Mouse (Mus musculus) frontal cortex, postnatal 10 days (tissue): ENCODE data around the gene Ociad2.
"Not testable (repeated sequence)": the region's sequence is repeated elsewhere in the genome, so short reads cannot be mapped to it uniquely, and the experiment has no call there.

Source experiments
- DNase-seq, 2 experiments: peaks; one replicate each; pipeline ENCODE4 v3.0.0; 2022; ENCODE audit warnings: low spot score in 2 of 2, mixed read lengths in 1 of 2

Gene Ociad2

DNA sequence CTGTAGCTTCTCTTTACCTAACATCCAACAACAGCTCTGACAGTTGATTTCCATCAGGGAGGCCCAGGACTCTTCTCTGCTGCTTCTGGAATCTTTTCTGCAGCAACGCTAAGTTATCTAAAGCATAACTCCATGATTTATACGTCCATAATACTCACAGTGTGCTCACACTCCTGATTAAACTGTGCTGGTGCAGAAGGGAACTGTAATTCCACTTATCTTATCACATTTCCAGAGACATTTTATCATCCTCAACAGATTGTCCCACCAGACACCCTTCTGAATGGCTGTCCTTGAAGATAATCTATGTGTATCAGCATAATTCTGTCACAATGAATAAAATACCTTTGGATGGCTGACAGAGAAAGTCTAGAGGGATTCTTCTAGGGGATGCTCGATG, 13.2 kb upstream of the Ociad2 start:
- no peak for DNase-seq

GRCm38 (mm10) chr5:73353519-73353918, 12.7 kb upstream of the Ociad2 start:
- no peak for DNase-seq

DNA sequence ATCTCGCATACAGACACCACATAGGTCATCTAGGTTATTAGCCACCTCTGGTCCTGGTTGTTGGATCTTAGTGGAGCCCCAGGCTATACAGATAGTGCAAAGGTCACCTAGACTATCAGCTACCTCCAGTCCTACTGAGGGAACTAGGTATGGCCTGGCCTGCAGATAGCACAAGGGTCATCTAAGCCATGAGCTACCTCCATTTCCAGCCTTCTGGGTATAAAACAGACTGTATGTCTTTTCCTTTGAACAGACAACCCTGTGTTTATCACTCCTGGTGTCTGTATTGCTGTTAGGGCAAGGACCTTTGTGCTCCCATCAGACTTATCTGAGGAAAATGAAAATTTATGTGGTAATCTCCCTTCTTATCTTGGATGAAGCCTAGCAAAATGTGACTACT, 11.0 kb upstream of the Ociad2 start:
- no peak for DNase-seq

- no peak for DNase-seq
Observed at GRCm38 (mm10) chr5:73349514-73349913, 8.7 kb upstream of the Ociad2 start.

DNA sequence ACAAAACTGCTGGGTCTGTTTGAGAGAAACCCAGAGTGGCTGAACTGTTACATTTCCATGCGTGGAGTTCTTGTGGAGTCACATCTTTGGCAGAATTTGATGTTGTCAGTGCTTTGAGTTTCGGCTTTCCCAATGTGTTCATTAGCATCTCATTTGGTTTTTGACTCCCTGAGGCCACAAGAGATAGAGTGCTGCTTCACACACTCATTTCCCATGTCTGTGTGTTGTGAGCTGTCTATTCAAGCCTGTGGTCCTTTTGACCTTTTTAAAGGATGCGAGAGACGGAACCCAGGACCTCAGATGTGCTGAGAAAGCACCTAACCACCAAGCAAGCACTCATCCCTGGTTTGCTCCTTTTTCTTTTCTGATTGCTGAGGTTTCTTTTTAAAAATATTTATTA, 4.4 kb upstream of the Ociad2 start:
- no peak for DNase-seq

DNA sequence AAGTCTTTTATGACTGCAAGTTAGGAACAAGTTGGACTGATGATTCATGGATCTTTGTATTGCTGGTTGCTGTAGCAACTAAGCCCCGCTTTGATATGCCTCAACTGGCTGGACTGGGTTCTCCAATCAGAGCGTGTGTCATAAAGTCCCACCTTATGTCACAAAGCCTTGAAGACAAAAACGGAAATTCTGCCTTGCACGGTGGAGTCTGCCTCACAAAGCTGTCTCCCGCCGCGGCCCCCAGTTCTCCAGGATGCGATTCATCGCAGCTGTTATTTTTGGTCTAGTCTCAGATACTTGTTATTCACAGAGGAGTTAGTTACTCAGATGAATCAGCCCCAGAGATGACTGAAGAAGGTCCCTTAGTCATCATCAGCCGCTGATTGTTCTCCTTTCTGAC, 3.5 kb upstream of the Ociad2 start:
- peak; percentile 56 to 76 for DNase-seq

DNA sequence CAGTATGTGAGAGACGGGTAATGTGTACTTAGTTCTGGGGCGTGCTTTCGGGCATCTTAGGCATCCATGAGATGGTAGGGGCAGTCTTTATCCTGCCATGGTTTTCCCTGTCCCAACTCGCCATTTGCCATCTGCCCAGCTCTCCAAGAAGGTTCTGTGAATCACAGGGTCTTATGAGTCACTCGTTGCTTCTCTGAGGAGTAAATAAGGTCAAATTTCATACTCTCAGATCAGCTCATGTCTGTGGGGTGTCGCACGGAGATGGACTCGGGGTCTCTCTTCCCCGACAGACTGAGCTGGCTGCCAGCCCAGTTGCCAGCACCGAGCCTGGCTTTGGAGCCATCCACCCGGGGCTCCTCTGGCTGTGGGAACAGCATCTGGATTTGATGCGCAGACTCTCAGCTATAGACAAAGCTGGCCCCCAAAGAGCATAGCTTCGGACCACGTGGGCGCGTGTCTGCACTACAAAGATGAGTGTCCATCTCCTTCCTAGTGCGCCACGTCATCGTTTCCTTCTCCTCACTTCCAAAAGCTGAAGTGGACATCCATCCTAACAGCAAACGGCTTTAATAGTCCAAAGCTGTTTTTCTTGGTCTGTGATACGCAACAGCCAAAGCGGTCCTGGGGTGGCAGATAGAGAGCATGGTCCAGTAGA, 2.0 kb upstream of the Ociad2 start:
- no peak for DNase-seq

DNA sequence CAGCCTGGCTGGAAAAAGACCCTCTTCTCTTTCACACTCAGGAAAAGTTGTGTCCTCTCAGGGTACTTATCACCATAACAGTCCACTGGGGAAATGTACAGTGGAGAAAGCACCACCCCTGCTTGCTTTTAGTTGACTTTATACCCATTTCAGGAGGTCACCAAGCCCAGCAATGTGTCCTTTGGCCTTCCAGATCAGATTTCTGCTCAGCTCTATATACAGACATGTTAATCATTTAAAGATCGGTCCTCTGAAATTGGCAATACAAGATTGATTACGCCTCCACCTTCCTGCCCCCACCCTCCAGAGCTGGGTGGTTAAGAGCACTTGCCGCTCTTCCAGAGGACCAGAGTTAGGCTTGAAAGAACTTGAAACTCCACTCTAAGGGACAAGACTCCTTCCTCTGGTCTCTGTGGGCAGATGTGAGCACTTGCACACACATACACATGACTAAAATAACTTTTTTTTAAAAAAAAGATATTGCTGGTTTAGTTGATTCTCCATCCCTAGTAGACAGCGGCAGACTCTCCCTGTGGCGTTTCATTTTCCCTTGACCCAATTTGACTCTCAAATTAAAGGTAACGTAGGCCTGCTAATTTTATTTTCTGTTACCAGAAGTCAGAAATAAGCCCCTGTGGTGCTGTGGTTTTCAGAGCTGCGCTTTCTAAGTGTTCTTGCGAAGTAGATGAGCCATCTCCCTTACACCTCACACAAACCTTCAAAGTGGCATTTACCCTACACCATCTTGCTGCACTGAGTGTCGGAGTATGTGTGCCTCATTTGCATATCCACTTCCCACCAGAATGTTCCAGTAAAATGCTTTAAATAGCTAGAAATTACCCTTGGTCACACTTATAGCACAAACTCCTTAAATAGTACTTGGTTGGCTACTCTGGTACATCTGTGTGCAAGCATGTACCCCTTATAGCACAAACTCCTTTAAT, 777 bp downstream of the Ociad2 start:
- no peak for DNase-seq

GRCm38 (mm10) chr5:73338832-73339163, 2.0 kb downstream of the Ociad2 start:
- no peak for DNase-seq

- DNase-seq: peak; percentile 41 to 54
Observed at GRCm38 (mm10) chr5:73337961-73338831, 2.6 kb downstream of the Ociad2 start.

GRCm38 (mm10) chr5:73336448-73336847, 4.4 kb downstream of the Ociad2 start:
- DNase-seq: no peak

GRCm38 (mm10) chr5:73331002-73331401, 9.8 kb downstream of the Ociad2 start:
- no peak for DNase-seq

GRCm38 (mm10) chr5:73324526-73325170, 16.2 kb downstream of the Ociad2 start:
- no peak for DNase-seq

DNA sequence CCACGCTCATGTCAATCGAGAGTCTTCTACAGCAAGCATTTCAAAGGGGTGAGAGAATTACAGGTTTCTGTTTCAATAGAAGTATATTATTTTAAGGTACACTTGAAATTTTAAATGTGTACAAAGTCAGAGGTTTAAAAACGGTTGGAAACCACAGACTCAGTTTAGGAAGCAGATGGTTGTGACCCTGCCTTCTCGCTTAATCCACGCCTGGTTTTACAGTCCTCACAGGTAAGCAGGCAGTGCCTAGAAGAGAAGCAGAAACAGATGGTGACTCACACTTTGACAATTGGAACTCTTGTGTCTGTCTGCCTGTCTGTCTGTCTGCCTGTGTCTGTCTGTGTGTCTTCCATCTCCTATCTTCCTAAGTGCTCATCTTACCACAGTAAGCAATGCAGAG, 17.2 kb downstream of the Ociad2 start:
- DNase-seq: no peak

DNA sequence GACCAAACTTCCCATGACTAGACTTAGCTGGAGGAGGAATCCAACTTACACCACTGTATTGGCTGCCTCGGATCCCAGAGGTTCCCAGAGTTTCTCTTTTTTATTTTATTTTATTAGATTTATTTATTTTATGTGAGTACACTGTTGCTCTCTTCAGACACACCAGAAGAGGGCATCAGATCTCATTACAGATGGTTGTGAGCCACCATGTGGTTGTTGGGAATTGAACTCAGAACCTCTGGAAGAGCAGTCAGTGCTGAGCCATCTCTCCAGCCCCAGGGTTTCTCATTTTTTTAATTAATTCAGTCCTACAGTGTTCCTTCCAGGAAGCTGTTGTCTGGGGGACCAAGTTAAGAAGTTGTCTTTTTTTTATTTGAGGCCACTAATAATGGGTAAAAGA, 18.1 kb downstream of the Ociad2 start:
- not testable (repeated sequence) for DNase-seq

DNA sequence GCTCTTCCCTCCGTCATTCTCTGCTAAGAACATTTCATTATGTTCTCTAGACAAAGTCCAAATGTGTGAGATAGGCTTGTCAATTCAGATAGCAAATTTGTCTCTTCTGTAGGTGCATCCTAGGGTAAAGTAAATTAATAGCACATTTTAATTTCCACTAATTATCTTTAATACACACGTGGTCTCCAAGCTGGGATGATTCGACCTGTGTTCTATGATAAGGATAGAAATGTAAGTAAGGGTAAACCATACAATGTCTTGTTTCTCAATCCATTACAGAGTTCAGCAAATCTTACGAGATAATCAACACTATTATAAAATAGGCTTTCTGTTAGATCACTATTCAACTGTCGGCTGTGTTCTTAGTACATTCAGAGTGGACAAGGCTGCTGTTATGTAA, 21.5 kb downstream of the Ociad2 start:
- no peak for DNase-seq

GRCm38 (mm10) chr5:73314654-73315053, 26.2 kb downstream of the Ociad2 start:
- no peak for DNase-seq

DNA sequence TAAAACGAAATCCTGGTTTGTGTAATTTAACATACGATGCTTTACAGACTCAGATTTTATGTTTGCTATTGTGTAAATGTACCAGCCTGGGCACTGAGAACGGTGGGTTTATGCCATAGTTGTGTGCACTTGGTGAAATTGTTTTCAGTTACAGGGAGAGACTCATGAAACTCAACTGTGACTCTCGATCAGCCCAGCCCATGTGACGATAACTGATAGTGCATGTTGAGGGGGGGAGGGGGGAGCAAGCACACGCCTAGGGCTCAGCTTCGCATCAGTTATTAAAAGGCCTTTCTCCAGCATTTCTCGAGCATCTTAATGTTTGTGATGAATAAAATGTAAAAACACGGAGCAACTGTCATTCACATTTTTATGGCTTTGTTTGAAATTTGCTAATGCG, 27.2 kb downstream of the Ociad2 start:
- no peak for DNase-seq

- no peak for DNase-seq
Observed at GRCm38 (mm10) chr5:73311458-73311857, 29.4 kb downstream of the Ociad2 start.

GRCm38 (mm10) chr5:73310401-73310800, 30.4 kb downstream of the Ociad2 start:
- DNase-seq: no peak

GRCm38 (mm10) chr5:73309496-73309895, 31.3 kb downstream of the Ociad2 start:
- DNase-seq: no peak

DNA sequence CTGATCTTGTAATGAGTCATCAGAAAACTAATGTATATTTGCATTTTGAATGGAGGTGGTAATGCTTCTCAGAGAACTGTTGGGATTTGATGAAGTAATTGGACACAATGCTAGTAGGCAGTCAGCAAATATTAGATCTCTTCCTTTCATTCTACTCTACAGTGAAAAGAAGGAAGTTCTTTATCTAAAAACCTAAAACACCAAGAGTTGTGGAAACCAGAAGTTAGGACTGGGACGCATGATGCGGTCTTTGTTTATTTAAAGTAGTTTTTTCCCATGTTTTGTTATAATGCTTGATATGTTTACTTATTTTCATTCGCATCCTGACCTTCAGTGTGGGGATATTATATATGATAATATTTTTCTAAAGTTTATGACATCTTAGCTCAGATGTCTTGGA, 33.5 kb downstream of the Ociad2 start:
- no peak for DNase-seq
